Mouse (Mus musculus) gastrocnemius, adult 18-20 months (tissue): ENCODE data around the gene Inka1. TPM values are rescaled to one million over a fixed set of nuclear protein-coding genes. Genes with fewer than 3 reads are reported as not detected.
A peak's percentile ranks its signal among the peaks of the same experiment; 100 is the strongest.

Source experiments
- DNase-seq: peaks from one replicate; pipeline ENCODE4 v3.0.0; 2021; ENCODE audit warnings: low spot score
- total RNA-seq, 2 experiments: library from RNA; stranded (reverse); gene quantifications; 2 replicates each; pipeline ENCODE4 v1.2.3; 2021

Inka1 gene
- total RNA-seq, 2 experiments from 2014 or later, result 1.5 to 3.0 TPM

DNA sequence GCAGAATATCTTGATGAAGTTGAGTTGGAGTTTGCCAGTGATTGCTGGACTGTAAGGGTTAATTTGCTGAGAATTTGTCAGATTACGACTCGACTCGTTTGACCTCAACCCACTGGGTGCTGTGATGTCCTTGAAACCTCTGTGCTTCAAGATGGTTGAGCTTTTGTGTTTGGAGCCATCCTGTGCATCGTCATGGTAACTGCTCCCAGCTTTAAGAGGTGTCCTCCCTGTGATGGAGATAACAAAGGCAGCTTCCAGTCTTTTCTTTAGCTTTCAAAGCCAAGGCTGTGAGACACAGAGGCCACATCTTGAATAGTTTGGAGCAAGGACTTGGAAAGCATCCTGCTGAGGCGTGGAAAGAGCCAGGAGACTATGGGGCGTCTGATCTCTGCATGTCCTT, 28.5 kb downstream of the Inka1 start:
- no peak for DNase-seq

DNA sequence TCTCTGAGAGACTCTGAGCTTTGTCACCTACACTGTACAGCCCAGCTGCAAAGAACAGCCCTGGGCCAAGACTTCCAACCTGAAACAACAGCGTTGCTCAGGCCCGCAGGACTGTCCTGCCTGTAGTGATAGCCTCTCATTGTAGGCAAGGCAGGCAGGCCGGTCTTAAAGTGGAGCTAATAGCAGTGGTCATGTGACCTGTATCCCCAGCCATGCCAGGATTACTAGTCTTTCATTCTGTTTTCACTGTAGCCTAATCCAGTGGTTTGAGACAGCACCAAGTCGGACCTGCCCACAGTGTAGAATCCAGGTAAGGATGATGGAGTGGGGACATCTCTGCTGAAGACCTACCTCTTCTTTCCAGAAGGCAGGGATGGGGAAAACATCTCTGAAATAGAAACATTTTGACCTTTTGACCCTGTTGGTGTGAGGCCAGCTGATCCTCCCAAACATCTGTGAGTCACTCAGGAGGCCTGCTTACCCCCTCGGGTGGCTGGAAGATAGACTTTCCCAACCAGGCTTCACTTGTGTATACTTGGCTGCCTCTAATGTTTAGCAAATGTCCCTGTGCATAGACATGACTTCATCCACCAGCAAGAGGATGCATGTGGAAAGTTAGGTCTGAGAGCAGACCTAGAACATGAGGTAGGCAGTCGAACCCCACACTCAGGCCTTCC, 29.9 kb downstream of the Inka1 start:
- DNase-seq, result peak; percentile 53

DNA sequence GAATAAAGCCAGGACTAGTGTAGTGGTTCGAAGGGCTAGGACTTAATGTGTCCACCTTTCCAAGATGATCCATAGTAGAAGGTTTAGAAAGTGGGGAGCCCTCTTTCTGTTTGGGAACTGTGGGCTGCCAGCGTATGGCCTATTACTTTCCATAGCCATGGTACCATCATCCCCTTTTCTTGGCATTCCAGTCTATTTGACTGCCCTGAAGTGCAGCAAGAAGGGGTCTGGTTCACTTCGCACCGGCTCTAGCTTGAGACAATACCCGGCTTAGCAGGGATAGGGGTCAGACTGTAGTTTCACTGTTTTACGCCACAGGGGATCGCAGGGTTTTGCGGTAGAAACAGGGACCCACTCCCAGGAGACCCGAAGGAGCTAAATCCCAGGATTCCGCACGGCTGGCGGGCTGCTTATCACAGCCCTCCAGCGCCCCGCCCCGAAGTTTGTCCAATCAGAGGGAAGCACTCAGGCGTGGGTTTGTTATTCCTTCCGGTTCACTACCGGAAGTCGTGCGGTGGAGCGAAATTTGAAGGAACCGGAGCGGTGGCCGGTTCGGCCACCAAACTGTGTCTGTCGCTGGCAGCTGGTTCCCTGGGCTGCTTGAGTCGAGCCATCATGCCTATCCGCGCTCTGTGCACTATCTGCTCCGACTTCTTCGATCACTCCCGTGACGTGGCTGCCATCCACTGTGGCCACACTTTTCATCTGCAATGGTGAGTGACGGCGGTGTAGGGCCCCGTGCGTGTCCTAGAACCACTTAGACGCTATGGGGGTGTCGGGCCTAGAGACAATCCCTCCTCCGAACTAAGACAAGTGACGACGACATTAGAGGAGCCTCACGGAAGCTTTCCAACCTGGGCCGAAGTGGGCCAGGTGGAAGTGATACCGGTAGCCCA, 35.0 kb downstream of the Inka1 start:
- DNase-seq, result peak; percentile 94

DNA sequence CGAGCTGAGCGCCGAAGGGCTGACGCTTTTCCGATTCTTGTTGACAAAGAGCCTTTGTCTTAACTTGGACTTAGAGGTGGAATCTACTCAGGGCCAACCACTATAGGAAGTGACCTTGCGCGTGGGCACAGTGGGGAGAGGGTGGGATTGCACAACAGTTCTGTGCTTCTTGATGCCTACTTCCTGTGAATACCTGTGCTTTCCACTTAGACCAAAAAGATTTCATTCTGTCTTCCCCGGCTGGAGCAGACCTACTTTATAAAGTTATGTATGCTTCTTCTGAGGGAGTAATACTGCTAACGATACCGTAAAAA, 35.8 kb downstream of the Inka1 start, which contains the start of gene Traip:
TSS of gene Traip (plus strand) at position 215 of the 314 bp plus-strand sequence.
- DNase-seq, result no peak

DNA sequence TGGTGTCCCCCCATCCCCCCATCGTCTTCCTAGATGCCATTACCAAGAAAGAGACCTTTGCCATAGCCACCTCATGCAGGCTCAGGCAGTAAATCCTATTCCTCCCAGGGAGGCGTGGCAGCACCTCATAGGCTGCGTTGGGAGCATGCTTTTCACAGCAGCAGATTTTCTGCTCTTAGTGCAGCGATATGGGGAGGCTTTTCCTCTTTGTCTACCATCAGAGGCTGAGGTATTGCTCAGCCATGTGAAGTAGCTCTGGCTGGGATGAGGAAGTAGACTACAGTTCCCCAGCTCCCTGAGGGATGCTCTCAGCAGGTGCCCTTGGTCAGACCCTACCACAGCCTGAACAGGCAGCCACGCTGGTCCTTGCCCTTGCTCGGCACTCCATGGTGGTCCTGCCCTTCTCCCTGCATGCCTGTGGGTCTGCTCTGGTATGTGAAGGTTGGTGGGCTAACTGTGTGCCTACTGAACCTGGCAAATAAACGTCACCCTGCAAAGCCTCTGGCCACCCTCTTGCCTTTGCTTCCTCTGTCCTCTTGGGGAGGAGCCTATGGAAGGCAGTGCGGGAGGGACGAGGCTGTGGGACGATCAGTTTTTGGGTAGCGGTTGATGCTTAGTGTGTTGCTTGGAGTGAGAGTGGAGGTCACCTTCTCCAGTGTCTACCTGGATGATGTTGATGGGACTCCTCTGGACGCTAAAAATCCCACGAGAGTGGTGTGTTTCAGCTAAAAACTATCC, 36.3 kb downstream of the Inka1 start:
- no peak for DNase-seq

DNA sequence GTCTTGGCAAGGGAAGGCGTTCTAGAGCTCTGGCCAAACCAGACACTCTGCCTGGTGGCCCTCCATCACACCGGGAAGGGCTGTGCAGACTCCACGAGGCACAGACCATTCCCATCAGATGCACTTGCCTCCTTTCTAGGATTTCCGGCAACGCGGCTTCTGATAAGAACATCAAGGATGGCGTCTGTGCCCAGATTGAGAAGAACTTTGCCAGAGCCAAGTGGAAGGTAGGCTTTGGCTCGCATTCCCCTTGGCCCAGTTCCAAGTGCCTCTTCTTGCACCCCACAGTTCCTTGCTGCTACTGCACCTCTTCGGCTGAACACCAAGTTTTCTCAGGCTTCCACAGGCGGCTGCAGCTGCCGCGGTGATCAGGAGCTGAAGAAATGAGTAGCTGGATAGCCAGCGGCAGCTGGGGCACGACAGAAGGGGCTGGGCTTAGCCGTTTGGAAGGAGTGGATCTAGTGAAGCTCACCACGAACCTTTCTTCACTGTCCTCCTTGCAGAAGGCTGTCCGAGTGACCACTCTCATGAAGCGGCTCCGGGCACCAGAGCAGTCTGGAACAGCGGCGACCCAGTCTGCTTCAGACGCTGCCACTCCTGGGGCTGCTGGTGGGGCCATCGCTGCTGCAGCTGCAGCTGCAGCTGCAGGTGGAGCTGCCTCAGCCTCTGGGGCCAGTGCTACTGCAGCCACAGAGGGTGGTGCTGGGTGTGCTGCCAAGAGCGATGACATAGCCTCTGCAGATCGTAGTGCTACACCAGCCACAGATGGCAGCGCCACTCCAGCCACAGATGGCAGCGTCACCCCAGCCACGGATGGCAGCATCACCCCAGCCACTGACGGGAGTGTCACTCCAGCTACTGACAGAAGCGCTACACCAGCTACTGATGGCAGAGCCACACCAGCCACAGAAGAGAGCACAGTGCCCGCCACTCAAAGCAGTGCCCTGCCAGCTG, 38.2 kb downstream of the Inka1 start:
- peak; percentile 51 for DNase-seq

DNA sequence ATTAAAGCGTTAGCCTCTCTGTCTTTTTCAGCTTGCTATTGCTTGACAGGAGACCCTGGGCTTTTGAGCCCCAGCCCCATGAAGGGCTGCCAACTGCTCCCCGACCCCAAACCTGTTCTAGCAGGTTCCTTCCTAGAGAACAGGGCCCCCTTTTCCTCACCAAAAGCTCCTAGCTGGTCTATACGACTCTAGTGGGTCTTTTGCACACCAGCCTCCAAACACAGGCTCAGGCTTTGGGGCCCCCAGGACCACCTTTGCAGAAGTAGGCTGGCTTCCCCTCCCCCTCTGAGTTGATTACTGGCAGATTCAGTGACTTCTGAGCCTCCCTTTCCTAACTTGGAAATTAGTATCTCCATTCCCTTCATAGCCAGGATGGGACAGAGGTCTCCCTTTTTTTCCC, 48.8 kb downstream of the Inka1 start:
- no peak for DNase-seq

DNA sequence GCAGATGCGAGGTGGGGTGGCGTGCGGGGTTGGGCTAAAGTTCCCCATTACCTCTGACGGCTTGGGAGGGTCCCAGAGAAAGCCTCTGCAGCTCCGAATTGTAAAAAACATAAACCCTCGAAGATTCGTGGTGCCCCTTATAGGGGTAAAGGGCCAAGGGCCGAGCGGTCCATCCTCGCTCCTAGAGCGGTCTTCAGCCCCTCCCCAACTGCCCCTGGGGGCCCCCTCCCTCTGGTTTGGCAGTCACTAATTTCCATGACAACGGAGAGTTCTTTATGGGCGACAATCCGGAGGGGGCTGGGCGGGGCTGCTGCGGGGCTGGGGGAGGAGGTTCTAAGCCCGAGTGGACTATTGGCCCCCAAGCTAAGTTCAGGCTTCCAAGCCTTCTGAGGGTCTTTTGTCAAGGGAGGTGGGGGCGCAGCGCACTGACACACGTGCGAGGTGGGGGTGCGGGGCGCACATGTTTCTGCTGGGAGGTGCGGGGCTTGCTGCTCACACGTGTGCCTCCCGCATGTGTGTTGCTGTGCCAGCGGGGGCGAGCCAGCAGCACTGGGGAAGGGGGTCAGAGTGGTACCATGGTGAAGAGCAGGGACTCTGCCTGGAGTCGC, 49.4 kb downstream of the Inka1 start:
- DNase-seq, result no peak

DNA sequence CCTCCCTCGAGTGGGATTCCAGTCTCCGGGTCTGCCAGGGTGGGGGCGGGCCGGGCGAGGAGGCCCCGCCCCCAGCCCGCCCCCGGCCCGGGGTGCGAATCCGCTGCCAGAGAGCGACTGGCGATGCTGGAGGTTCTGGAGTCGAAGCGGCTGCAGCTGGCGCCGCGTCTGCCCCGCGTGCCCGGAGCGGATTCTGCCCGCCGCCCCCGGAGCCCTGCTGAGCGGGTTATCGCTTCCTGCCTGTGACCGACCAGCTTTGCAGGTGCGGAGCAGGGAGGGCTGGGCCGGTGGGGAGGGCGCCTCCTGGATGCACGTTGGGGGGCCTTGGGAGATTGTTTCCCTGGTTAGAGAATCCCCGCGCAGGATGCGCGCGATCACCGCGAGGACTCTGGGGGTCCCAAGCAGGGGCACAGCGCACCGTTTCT, 49.9 kb downstream of the Inka1 start:
- no peak for DNase-seq

DNA sequence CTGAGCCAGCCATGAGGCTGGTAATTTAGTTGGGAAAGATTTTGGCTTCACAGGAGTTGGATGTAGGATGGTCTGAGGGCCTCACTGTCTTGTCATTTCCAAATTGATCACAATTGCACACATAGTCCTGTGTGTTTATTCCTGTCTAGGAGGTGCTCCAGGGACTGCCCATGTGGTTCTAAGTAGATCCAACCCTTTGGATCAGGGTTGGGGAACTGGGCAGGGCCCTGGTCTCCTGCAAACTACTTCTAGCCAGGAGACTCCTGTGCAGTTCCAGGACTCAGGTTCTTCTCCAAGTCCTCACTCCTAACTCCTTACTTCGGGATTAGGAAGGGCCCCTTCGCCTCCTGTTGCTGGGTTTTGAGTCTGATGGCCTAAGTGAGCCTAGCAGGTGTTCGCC, 50.3 kb downstream of the Inka1 start, which contains the start of gene Camkv:
TSS of gene Camkv (plus strand) at position 301 of the 400 bp plus-strand sequence.
- DNase-seq, result no peak

Other genes starting within 250 kb of the Inka1 start
- gene Rbm5, start 214.9 kb downstream of the Inka1 start, total RNA-seq, result 10 to 100 TPM; 34.3 to 40.5 TPM
- gene Rbm6, start 112.6 kb downstream of the Inka1 start, total RNA-seq, result 10 to 100 TPM; 16.6 to 18.3 TPM
- 10 to 100 TPM; 10.8 to 11.1 TPM for gene Mon1a, start 97.7 kb downstream of the Inka1 start, total RNA-seq
- under 1 TPM; 0.39 to 0.52 TPM for gene Mst1r, start 79.0 kb downstream of the Inka1 start, total RNA-seq
- not detected for gene Actl11, start 57.4 kb downstream of the Inka1 start, total RNA-seq
- under 1 TPM; 0.26 to 0.34 TPM for gene Camkv, start 50.2 kb downstream of the Inka1 start, total RNA-seq
- gene Traip, start 35.7 kb downstream of the Inka1 start, total RNA-seq, result under 1 TPM; 0.27 to 0.62 TPM
- 1 to 10 TPM; 2.6 to 2.8 TPM for gene Uba7, start 10.4 kb downstream of the Inka1 start, total RNA-seq
- gene Gm20661, start 2.8 kb downstream of the Inka1 start, total RNA-seq, result not detected
- not detected for gene Cdhr4, start 6.6 kb upstream of the Inka1 start, total RNA-seq
- gene Gm20662, start 10.5 kb upstream of the Inka1 start, total RNA-seq, result not detected
- gene Ip6k1, start 16.6 kb upstream of the Inka1 start, total RNA-seq, result 10 to 100 TPM; 17.6 to 22.8 TPM
- 1 to 10 TPM; 4.0 to 4.4 TPM for gene Gmppb, start 63.4 kb upstream of the Inka1 start, total RNA-seq
- gene Amigo3, start 67.3 kb upstream of the Inka1 start, total RNA-seq, result 1 to 10 TPM; 1.8 to 2.0 TPM
- not detected for gene Mst1, start 94.6 kb upstream of the Inka1 start, total RNA-seq
- gene Rnf123, start 97.5 kb upstream of the Inka1 start, total RNA-seq, result 100 to 1,000 TPM; 134 to 139 TPM
- gene Apeh, start 108.7 kb upstream of the Inka1 start, total RNA-seq, result 10 to 100 TPM; 25.7 to 27.8 TPM
- under 1 TPM; 0.02 TPM for gene Bsn, start 204.5 kb upstream of the Inka1 start, total RNA-seq